Mouse (Mus musculus): Measurements from ENCODE around the gene Sox14. TPM values are rescaled to one million over a fixed set of nuclear protein-coding genes. Genes with fewer than 3 reads are reported as not detected.

The Sox14 gene
- polyA plus RNA-seq, 1 experiment from 2014 or later = not detected

DNA sequence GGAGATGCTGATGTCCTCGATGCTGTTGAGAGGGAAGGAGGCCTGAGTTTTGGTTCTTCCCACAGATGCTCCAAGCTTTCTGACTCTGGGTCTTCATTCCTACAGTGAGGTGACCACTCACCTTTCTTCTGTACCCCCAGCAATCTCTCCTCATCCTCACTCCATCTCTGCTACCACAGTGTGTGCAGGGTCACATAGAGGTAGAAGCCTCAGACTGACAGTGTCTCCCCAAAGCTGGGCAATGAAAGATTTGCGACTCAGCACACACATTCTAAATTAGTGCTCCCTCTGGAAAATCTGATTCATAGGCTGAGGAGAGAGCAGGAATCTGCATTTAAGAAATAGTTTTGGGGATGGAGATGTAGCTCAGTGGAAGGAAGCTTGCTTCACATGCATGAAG is 21.5 kb downstream of the Sox14 start:
- Histone ChIP-seq H3K4me1 (ENCODE audit: control insufficient read depth, insufficient read depth, low read length) (no peaks in the 10 kb centered on the region), H3K4me3 (replicated peaks; ENCODE audit: low read length) (no peak overlapping the region), H3K27ac (ENCODE audit: low read length) (no peak overlapping the region), H3K27me3 (ENCODE audit: control insufficient read depth, insufficient read depth, low read length) (no peaks in the 10 kb centered on the region), H3K9me3 (replicated peaks; ENCODE audit: control insufficient read depth, low read length) (no peaks in the 10 kb centered on the region), H3K4me2 (ENCODE audit: low read depth, low read length) (no peak overlapping the region), H3K36me3 (ENCODE audit: control insufficient read depth, insufficient read depth, low read length) (no peaks in the 10 kb centered on the region), H3K9ac (ENCODE audit: low read length) (no peak overlapping the region)
- no peak for ATAC-seq (ENCODE audit: insufficient read depth, low FRiP score)
- WGBS = 82% methylated on average over 2 of the region's 2 CpGs

DNA sequence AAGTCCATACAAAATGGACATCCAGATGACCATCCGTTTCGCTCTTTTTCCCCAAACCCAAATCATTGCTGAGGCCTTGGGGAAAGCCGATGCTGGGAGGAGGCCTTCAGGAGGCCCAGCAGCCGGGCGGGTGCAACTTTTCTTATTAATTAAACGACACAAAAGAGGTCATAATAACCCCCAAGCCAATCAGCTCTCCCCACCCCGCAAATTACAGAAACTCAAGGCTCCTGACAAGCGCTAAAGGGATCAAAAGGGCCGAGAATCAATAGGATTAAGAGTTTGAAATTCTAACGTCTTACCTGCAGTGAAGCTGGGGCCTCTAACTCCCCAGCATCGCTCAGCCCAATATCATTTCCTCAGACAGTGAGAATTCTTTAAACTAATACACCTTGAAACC is 22.6 kb downstream of the Sox14 start:
- H3K4me1 ChIP-seq (ENCODE audit: control insufficient read depth, insufficient read depth, low read length) = no peaks in the 10 kb centered on the region
- no peak overlapping the region for H3K27ac ChIP-seq (ENCODE audit: low read length)
- no peak overlapping the region for H3K4me2 ChIP-seq (ENCODE audit: low read depth, low read length)
- ATAC-seq (ENCODE audit: insufficient read depth, low FRiP score) = no peak
- WGBS = 56% methylated on average over 11 of the region's 11 CpGs
- H3K9ac ChIP-seq (ENCODE audit: low read length) = no peak overlapping the region
- H3K4me3 ChIP-seq (replicated peaks; ENCODE audit: low read length) = no peak overlapping the region
- H3K36me3 ChIP-seq (ENCODE audit: control insufficient read depth, insufficient read depth, low read length) = no peaks in the 10 kb centered on the region
- H3K27me3 ChIP-seq (ENCODE audit: control insufficient read depth, insufficient read depth, low read length) = no peaks in the 10 kb centered on the region
- no peaks in the 10 kb centered on the region for H3K9me3 ChIP-seq (replicated peaks; ENCODE audit: control insufficient read depth, low read length)

DNA sequence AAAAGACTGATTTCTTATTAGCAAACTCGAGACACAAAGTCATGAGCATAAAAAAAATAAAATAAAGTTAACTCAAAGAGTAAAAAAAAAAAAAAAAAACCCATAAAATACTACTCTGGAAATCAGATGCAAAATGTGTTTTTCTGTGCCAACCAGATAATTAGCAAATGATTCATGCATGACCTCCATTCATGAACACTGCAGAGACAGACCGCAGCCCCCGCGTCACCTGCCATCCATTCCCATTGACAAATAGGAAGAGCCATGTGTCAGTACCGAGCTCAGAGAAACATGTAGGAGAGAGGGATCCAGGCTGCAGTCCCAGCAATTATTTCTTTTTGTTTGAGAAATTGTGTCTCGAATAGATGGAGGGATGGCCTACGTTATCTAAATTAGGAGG is 25.6 kb downstream of the Sox14 start:
- ATAC-seq (ENCODE audit: insufficient read depth, low FRiP score) = no peak
- Histone ChIP-seq H3K4me3 (replicated peaks; ENCODE audit: low read length) (no peak overlapping the region), H3K36me3 (ENCODE audit: control insufficient read depth, insufficient read depth, low read length) (no peaks in the 10 kb centered on the region), H3K27ac (ENCODE audit: low read length) (no peak overlapping the region), H3K4me2 (ENCODE audit: low read depth, low read length) (no peak overlapping the region), H3K27me3 (ENCODE audit: control insufficient read depth, insufficient read depth, low read length) (no peaks in the 10 kb centered on the region), H3K4me1 (ENCODE audit: control insufficient read depth, insufficient read depth, low read length) (no peaks in the 10 kb centered on the region), H3K9ac (ENCODE audit: low read length) (no peak overlapping the region), H3K9me3 (replicated peaks; ENCODE audit: control insufficient read depth, low read length) (no peaks in the 10 kb centered on the region)
- 78% methylated on average over 7 of the region's 7 CpGs for WGBS

DNA sequence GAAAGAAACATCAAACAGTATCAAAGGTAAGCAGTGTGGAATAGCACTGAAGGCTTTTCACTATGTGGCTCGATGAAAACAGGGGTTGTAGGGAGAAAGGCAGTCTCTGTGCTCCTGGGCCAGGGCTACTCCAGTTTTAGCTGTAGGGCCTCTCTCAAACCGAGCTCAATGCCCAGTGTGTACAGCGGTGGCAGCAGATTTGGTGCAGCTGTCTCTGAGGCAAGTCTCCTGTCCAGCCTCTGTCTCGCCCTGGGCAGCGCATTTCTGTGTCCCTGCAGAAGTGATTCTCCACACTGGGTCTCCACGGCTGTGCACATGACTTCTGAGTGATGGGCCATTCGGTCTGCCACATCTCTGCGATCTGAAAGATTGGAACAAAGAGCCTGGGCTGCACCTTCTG is 27.6 kb downstream of the Sox14 start:
- no peak for ATAC-seq (ENCODE audit: insufficient read depth, low FRiP score)
- no peaks in the 10 kb centered on the region for H3K36me3 ChIP-seq (ENCODE audit: control insufficient read depth, insufficient read depth, low read length)
- no peak overlapping the region for H3K27ac ChIP-seq (ENCODE audit: low read length)
- H3K4me1 ChIP-seq (ENCODE audit: control insufficient read depth, insufficient read depth, low read length) = no peaks in the 10 kb centered on the region
- H3K27me3 ChIP-seq (ENCODE audit: control insufficient read depth, insufficient read depth, low read length) = no peaks in the 10 kb centered on the region
- H3K9me3 ChIP-seq (replicated peaks; ENCODE audit: control insufficient read depth, low read length) = no peaks in the 10 kb centered on the region
- no peak overlapping the region for H3K4me2 ChIP-seq (ENCODE audit: low read depth, low read length)
- 53% methylated on average over 8 of the region's 8 CpGs for WGBS
- H3K4me3 ChIP-seq (replicated peaks; ENCODE audit: low read length) = no peak overlapping the region
- no peak overlapping the region for H3K9ac ChIP-seq (ENCODE audit: low read length)

DNA sequence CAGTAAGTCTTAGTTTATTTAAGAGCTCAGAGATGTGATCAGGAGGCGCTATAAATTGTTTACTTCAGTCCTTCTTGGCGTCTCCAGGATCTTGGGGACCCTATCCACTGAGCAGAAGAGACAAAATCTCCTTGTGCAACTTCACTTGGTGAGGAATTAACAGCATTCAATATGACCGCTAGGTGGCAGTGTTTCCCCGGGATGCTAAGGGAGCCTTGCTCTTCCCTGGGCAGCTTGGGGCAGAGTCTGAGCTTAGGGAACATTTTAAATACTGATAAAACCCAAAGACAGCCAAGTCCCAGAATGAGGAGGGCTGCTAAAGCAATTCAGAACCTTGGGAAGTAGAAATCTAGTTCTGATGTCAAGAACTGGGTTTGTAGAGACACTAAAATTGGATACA is 29.1 kb downstream of the Sox14 start:
- H3K4me2 ChIP-seq (ENCODE audit: low read depth, low read length) = no peak overlapping the region
- H3K4me3 ChIP-seq (replicated peaks; ENCODE audit: low read length) = no peak overlapping the region
- H3K27me3 ChIP-seq (ENCODE audit: control insufficient read depth, insufficient read depth, low read length) = no peaks in the 10 kb centered on the region
- H3K9me3 ChIP-seq (replicated peaks; ENCODE audit: control insufficient read depth, low read length) = no peaks in the 10 kb centered on the region
- no peaks in the 10 kb centered on the region for H3K4me1 ChIP-seq (ENCODE audit: control insufficient read depth, insufficient read depth, low read length)
- 1% methylated on average over 4 of the region's 4 CpGs for WGBS
- no peaks in the 10 kb centered on the region for H3K36me3 ChIP-seq (ENCODE audit: control insufficient read depth, insufficient read depth, low read length)
- H3K9ac ChIP-seq (ENCODE audit: low read length) = no peak overlapping the region
- no peak; the same call in 1 of the 2 replicates for ATAC-seq (ENCODE audit: insufficient read depth, low FRiP score)
- no peak overlapping the region for H3K27ac ChIP-seq (ENCODE audit: low read length)

DNA sequence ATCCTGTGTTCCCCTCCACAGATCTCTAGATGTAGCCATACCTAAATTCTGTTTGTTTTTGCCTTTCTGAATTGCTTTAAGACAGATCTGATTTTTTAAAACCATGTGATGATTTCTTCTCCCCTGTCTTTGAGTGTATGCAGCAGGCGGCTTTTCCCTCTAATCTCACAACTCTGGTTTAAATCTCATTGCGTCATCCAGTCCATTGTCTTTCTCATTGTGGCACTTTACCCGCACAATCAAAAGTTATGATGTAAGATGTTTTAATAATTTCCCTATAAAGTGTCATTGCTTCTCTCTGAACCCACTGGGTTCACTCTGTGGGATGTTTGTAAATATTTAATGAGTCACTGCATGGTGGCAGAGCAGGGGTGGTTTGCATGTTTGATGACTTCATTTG is 36.6 kb downstream of the Sox14 start:
- H3K36me3 ChIP-seq (ENCODE audit: control insufficient read depth, insufficient read depth, low read length) = no peaks in the 10 kb centered on the region
- no peak overlapping the region for H3K4me3 ChIP-seq (replicated peaks; ENCODE audit: low read length)
- H3K9ac ChIP-seq (ENCODE audit: low read length) = no peak overlapping the region
- H3K4me1 ChIP-seq (ENCODE audit: control insufficient read depth, insufficient read depth, low read length) = no peaks in the 10 kb centered on the region
- WGBS = 84% methylated on average over 3 of the region's 3 CpGs
- H3K4me2 ChIP-seq (ENCODE audit: low read depth, low read length) = no peak overlapping the region
- H3K27me3 ChIP-seq (ENCODE audit: control insufficient read depth, insufficient read depth, low read length) = no peaks in the 10 kb centered on the region
- no peak for ATAC-seq (ENCODE audit: insufficient read depth, low FRiP score)
- H3K27ac ChIP-seq (ENCODE audit: low read length) = no peak overlapping the region
- no peaks in the 10 kb centered on the region for H3K9me3 ChIP-seq (replicated peaks; ENCODE audit: control insufficient read depth, low read length)

DNA sequence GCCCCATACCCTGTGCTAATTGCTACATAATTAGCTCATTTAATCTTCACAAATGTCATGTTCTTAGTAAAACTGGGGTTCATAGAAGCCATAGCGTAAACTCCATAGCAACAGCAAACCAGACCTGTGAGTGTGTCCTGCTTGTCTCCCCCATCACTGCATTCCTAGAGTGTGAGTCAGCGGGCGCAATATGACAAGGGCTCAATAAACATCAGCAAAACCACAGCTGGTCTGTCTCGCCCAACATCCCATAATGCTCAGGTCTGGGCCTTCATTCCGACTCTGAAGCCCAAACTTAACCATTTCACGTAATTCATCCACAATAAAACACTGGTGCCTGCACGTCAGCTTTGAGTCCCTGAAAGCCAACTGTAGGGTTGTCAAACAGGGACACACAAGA is 37.1 kb downstream of the Sox14 start:
- WGBS = 40% methylated on average over 7 of the region's 7 CpGs
- no peak overlapping the region for H3K4me3 ChIP-seq (replicated peaks; ENCODE audit: low read length)
- H3K36me3 ChIP-seq (ENCODE audit: control insufficient read depth, insufficient read depth, low read length) = no peaks in the 10 kb centered on the region
- H3K9ac ChIP-seq (ENCODE audit: low read length) = no peak overlapping the region
- H3K9me3 ChIP-seq (replicated peaks; ENCODE audit: control insufficient read depth, low read length) = no peaks in the 10 kb centered on the region
- no peaks in the 10 kb centered on the region for H3K4me1 ChIP-seq (ENCODE audit: control insufficient read depth, insufficient read depth, low read length)
- no peak overlapping the region for H3K4me2 ChIP-seq (ENCODE audit: low read depth, low read length)
- ATAC-seq (ENCODE audit: insufficient read depth, low FRiP score) = no peak
- H3K27me3 ChIP-seq (ENCODE audit: control insufficient read depth, insufficient read depth, low read length) = no peaks in the 10 kb centered on the region
- no peak overlapping the region for H3K27ac ChIP-seq (ENCODE audit: low read length)

DNA sequence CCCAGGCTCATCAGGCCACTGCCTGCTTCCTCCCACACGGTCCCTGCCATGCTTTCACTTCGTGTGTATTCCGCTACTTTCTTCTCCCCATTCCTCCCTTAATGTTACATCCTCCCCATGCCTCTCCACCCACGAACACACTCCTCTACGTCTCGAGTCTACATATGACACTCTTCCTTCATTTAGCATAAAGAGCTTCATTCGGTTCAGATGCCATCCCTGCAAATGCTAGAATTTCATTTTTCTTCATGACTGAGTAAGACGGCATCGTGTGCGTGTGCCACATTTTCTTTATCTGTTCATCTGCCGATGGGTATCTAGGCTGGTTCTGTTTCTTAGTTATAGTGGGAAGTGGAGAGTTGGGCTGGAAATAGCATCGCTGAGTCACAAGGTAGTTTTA is 39.3 kb downstream of the Sox14 start:
- Histone ChIP-seq H3K27ac (ENCODE audit: low read length) (no peak overlapping the region), H3K4me3 (replicated peaks; ENCODE audit: low read length) (no peak overlapping the region), H3K9me3 (replicated peaks; ENCODE audit: control insufficient read depth, low read length) (no peaks in the 10 kb centered on the region), H3K27me3 (ENCODE audit: control insufficient read depth, insufficient read depth, low read length) (no peaks in the 10 kb centered on the region), H3K36me3 (ENCODE audit: control insufficient read depth, insufficient read depth, low read length) (no peaks in the 10 kb centered on the region), H3K4me1 (ENCODE audit: control insufficient read depth, insufficient read depth, low read length) (no peaks in the 10 kb centered on the region), H3K4me2 (ENCODE audit: low read depth, low read length) (no peak overlapping the region), H3K9ac (ENCODE audit: low read length) (no peak overlapping the region)
- 88% methylated on average over 12 of the region's 12 CpGs for WGBS
- ATAC-seq (ENCODE audit: insufficient read depth, low FRiP score) = no peak

DNA sequence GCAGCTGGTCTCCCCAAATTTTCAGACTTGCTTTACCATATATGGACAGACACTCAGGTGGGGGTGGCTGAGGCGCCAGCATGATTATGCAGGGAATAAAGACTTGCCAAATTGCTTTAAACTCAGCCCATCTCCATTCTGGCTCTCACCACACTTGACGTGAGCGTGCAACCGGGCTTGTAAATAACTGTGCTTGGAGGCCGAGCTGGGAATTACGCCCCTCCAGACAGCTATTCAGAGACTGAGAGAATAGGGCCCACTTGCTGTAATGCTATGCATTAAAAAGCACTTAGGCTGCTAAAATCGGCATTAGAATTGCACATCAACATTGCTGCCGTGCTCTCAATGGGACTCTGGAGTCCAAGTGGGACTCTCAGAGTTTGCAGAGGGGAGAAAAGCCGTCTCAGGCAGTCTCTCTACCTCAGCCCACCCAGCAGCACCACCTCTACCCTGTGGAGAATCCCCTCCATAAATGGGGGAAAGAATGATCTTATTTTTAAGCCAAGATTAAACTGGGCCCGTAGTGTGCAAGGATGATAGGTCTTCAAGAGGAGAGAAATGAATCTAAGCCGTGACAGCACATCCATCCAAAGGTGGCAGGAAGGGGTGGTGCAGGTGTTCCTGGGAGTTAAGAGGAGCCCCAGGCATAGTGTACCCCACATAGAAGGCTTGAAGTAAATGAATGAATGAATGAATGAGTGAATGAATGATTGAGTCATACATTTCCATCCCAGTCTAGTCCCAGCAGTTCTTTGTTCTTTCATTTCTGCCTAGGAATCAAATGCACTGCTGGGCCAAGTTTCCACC is 40.1 kb downstream of the Sox14 start:
- no peaks in the 10 kb centered on the region for H3K36me3 ChIP-seq (ENCODE audit: control insufficient read depth, insufficient read depth, low read length)
- no peak for ATAC-seq (ENCODE audit: insufficient read depth, low FRiP score)
- no peaks in the 10 kb centered on the region for H3K9me3 ChIP-seq (replicated peaks; ENCODE audit: control insufficient read depth, low read length)
- H3K9ac ChIP-seq (ENCODE audit: low read length) = no peak overlapping the region
- H3K27ac ChIP-seq (ENCODE audit: low read length) = no peak overlapping the region
- H3K4me2 ChIP-seq (ENCODE audit: low read depth, low read length) = no peak overlapping the region
- no peaks in the 10 kb centered on the region for H3K27me3 ChIP-seq (ENCODE audit: control insufficient read depth, insufficient read depth, low read length)
- 74% methylated on average over 11 of the region's 11 CpGs for WGBS
- no peaks in the 10 kb centered on the region for H3K4me1 ChIP-seq (ENCODE audit: control insufficient read depth, insufficient read depth, low read length)
- H3K4me3 ChIP-seq (replicated peaks; ENCODE audit: low read length) = no peak overlapping the region
